Mouse (Mus musculus): ENCODE results near the gene Lgals4. TPM values are rescaled to one million over a fixed set of nuclear protein-coding genes. Genes with fewer than 3 reads are reported as not detected.

Gene Lgals4
- polyA plus RNA-seq, 1 experiment from 2014 or later = 1,462 TPM

DNA sequence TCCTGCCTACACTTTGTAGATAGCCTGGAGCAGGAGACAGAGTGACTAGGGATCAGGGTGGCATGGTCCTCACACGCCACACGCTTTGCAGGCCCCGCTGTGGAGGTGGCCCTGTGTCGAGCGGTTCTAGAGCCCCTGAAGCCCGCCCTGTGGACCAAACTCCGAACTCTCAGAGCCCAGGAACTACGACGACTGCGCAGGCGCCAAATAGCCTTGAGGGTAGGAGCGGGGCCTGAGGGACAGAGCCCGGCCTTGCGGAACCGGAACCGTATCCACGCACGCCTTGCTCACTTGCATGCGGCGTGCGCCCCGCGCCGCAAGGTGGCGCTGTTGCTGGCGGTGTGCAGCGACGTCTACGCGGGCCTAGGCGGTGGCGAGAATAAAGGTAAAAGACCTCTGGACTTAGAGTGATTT is 37.1 kb upstream of the Lgals4 start:
- WGBS = 17% methylated on average over 32 of the region's 32 CpGs
- Histone ChIP-seq H3K27ac (peak overlapping the region; percentile 6; the same call in 1 of the 2 replicates), H3K4me2 (replicated peaks) (peak overlapping the region; percentile 48), H3K27me3 (replicated peaks) (no peaks in the 10 kb centered on the region), H3K9me3 (no peaks in the 10 kb centered on the region), H3K36me3 (no peaks in the 10 kb centered on the region), H3K4me3 (replicated peaks) (0 out of 2 replicates have a peak overlapping the region, but pooled peaks have one; percentile 2), H3K9ac (peak overlapping the region; percentile 11; the same call in 1 of the 2 replicates), H3K4me1 (replicated peaks) (peaks cover 18% of the 10 kb centered on the region)
- ATAC-seq = peak; percentile 81

DNA sequence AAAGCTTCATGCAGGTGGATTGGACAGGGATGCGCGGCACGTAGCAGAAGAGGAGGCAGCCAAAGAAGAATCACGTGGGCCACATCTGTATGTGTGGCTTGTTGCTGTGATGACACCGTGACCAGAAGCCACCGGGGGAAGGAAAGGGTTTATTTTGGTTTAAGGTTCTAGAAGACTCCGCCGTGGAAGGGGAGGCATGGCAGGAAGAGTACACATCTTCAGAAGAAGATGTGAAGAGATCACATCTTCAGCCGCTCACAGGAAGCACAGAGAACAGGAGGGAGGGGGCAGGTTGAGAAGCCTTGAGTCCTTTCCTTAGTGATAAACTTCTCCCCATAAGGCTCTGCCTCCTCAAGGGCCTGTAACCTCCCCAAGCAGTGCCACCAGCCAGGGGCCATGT is 33.7 kb upstream of the Lgals4 start:
- Histone ChIP-seq H3K4me3 (replicated peaks) (no peak overlapping the region), H3K27me3 (replicated peaks) (no peaks in the 10 kb centered on the region), H3K4me1 (replicated peaks) (peaks cover 31% of the 10 kb centered on the region), H3K9me3 (no peaks in the 10 kb centered on the region), H3K9ac (no peak overlapping the region), H3K36me3 (no peaks in the 10 kb centered on the region), H3K27ac (no peak overlapping the region), H3K4me2 (replicated peaks) (no peak overlapping the region)
- no peak for ATAC-seq
- 92% methylated on average over 9 of the region's 9 CpGs for WGBS

- H3K4me2 ChIP-seq (replicated peaks) = peak overlapping the region; percentile 35; the same call in 1 of the 2 replicates
- no peaks in the 10 kb centered on the region for H3K27me3 ChIP-seq (replicated peaks)
- peaks cover 26% of the 10 kb centered on the region for H3K4me1 ChIP-seq (replicated peaks)
- H3K4me3 ChIP-seq (replicated peaks) = no peak overlapping the region
- ATAC-seq = no peak
- H3K9ac ChIP-seq = no peak overlapping the region
- no peaks in the 10 kb centered on the region for H3K9me3 ChIP-seq
- H3K36me3 ChIP-seq = no peaks in the 10 kb centered on the region
- H3K27ac ChIP-seq = peak overlapping the region; percentile 97
- whole genome bisulfite sequencing = 43% methylated on average over 3 of the region's 3 CpGs
These were observed 32.2 kb upstream of the Lgals4 start for GRCm38 (mm10) chr7:28801451-28801850.

DNA sequence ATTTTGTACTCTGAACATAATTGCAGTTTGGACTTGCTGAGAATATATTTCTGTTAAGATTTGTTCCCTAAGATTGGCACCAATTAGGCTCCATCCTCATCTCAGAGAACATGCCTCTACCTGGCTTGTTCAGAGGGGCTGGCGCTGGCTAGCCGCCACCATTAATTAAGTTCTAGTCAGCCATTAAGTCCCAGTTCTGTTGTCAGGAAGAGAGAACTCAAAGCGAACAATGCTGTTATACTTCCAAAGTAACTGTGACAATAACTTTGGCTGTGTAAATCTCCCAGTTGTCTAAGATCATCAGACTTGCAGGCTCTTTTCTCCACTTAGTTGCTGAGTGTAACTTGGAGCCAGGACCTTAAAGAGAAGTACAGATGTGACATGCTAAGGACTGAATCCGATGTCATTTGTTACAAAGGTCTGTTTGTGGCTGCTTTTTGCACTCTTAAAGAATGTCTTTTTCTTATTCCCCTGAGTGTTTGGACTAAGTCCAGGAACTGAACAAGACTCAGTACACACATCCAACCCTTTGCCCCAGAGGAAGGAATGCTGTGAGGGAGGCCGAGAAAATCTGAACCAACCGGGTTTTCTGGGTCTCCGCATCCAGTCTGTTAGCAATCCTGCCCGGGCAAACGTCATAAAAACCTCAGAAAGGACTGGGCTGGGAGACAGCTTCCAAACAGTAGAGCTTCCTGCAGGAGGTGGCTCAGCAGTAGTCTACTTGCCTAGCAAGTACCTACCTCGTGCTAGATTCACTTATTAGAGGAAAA is 31.6 kb upstream of the Lgals4 start:
- H3K4me3 ChIP-seq (replicated peaks) = no peak overlapping the region
- H3K9ac ChIP-seq = 0 out of 2 replicates have a peak overlapping the region, but pooled peaks have one; percentile 6
- H3K27ac ChIP-seq = peak overlapping the region; percentile 97

GRCm38 (mm10) chr7:28802846-28803588 is 30.6 kb upstream of the Lgals4 start:
- peak; percentile 82 for ATAC-seq
- Histone ChIP-seq H3K27ac (peak overlapping the region; percentile 97), H3K9me3 (no peaks in the 10 kb centered on the region), H3K4me3 (replicated peaks) (no peak overlapping the region), H3K9ac (peak overlapping the region; percentile 23; the same call in 1 of the 2 replicates), H3K36me3 (no peaks in the 10 kb centered on the region), H3K4me2 (replicated peaks) (peak overlapping the region; percentile 35), H3K4me1 (replicated peaks) (peaks cover 25% of the 10 kb centered on the region), H3K27me3 (replicated peaks) (no peaks in the 10 kb centered on the region)
- 12% methylated on average over 10 of the region's 10 CpGs for WGBS

More for the DNA sequence above, 31.6 kb upstream of the Lgals4 start:
- no peaks in the 10 kb centered on the region for H3K27me3 ChIP-seq (replicated peaks)
- no peaks in the 10 kb centered on the region for H3K36me3 ChIP-seq
- peak; percentile 77 for ATAC-seq
- no peaks in the 10 kb centered on the region for H3K9me3 ChIP-seq
- H3K4me1 ChIP-seq (replicated peaks) = peaks cover 19% of the 10 kb centered on the region
- WGBS = 9% methylated on average over 10 of the region's 10 CpGs
- peak overlapping the region; percentile 35 for H3K4me2 ChIP-seq (replicated peaks)

- Histone ChIP-seq H3K36me3 (no peaks in the 10 kb centered on the region), H3K9ac (peak overlapping the region; percentile 23; the same call in 1 of the 2 replicates), H3K27me3 (replicated peaks) (no peaks in the 10 kb centered on the region), H3K4me1 (replicated peaks) (peaks cover 28% of the 10 kb centered on the region), H3K4me2 (replicated peaks) (peak overlapping the region; percentile 35), H3K27ac (peak overlapping the region; percentile 97), H3K4me3 (replicated peaks) (no peak overlapping the region), H3K9me3 (no peaks in the 10 kb centered on the region)
- WGBS = 21% methylated on average over 4 of the region's 4 CpGs
- peak; percentile 31 for ATAC-seq
These were observed 29.9 kb upstream of the Lgals4 start for GRCm38 (mm10) chr7:28803756-28804155.

GRCm38 (mm10) chr7:28806869-28807268 is 26.8 kb upstream of the Lgals4 start:
- 81% methylated on average over 4 of the region's 4 CpGs for WGBS
- Histone ChIP-seq H3K27me3 (replicated peaks) (no peaks in the 10 kb centered on the region), H3K27ac (no peak overlapping the region), H3K4me1 (replicated peaks) (peaks cover 24% of the 10 kb centered on the region), H3K36me3 (no peaks in the 10 kb centered on the region), H3K4me2 (replicated peaks) (no peak overlapping the region), H3K4me3 (replicated peaks) (no peak overlapping the region), H3K9me3 (no peaks in the 10 kb centered on the region), H3K9ac (no peak overlapping the region)
- ATAC-seq = no peak

GRCm38 (mm10) chr7:28807641-28808220 is 25.9 kb upstream of the Lgals4 start:
- H3K36me3 ChIP-seq = no peaks in the 10 kb centered on the region
- no peaks in the 10 kb centered on the region for H3K27me3 ChIP-seq (replicated peaks)
- peak overlapping the region; percentile 100 for H3K27ac ChIP-seq
- peaks cover 21% of the 10 kb centered on the region for H3K4me1 ChIP-seq (replicated peaks)
- H3K9ac ChIP-seq = peak overlapping the region; percentile 90
- WGBS = 43% methylated on average over 6 of the region's 8 CpGs
- H3K4me3 ChIP-seq (replicated peaks) = peak overlapping the region; percentile 72
- peak overlapping the region; percentile 93 for H3K4me2 ChIP-seq (replicated peaks)
- no peaks in the 10 kb centered on the region for H3K9me3 ChIP-seq
- ATAC-seq = no peak

DNA sequence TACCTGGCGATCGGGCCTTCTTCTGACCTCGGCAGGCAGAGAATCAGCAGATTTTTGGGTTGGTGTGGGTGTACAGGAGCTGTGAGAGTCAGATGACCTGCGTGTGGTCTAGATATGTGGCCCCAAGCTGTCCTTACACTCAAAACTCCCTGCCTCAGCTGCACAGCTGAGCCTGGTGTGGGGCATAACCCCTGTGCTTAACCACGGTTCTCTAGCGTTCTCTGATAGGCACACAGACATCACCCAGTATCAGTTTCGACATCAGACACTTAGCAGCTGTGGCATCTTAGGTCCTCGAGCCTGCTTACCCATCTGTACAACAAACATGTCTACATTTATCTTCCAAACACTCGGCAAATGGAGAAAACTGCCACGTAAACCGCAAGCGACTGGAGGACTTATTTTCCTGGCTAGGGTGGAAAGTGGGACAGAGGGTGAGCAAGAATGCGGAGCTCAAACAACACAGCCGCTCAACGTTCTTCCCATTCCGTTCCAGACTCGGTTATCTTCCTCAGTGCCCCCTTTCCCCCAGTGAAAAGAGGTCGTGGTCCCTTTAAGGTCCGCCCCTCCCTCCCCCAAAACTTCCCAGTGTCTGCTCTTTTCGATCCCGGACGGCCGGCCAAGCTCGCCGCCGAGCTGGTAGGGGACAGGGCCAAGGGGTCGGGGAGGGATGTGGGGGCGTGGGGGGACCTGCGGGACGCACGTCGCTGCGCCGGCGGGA is 25.3 kb upstream of the Lgals4 start, which contains the start of gene Hnrnpl:
Gene Hnrnpl (plus strand): TSS at position 321 of the 721 bp plus-strand sequence.
- peak within 1 kb of the TSS; percentile 90 for H3K9ac ChIP-seq
- H3K4me2 ChIP-seq (replicated peaks) = peak within 1 kb of the TSS; percentile 93
- no peaks in the 10 kb centered on the region for H3K9me3 ChIP-seq
- no peaks in the 10 kb centered on the region for H3K36me3 ChIP-seq
- WGBS = 2% methylated on average over 35 of the region's 35 CpGs
- peak; percentile 9 for ATAC-seq
- H3K4me3 ChIP-seq (replicated peaks) = peak within 1 kb of the TSS; percentile 72
- H3K27me3 ChIP-seq (replicated peaks) = no peaks in the 10 kb centered on the region
- peak within 1 kb of the TSS; percentile 100 for H3K27ac ChIP-seq
- peaks cover 21% of the 10 kb centered on the region for H3K4me1 ChIP-seq (replicated peaks)

DNA sequence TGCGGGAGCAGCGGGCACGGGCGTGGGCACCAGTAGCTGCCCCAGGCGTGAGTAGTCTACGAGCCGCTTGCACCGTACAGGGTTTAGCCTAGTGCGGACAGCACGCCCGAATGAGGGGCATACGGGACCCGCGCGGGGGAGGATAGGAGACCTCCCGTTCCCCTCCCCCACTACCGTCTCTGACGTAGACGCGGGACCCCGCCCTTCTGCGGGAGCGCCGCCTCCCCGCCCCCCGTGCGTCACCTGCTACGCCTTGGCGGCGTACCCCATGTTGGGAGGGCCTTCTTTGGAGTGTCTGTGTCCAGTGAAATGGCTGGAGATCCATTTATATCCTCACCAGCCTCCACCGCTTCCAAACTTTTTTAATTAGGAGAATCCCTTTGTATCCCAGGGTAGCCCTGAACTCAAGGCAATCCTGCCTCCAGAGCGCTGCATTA is 24.7 kb upstream of the Lgals4 start:
- Histone ChIP-seq H3K4me3 (replicated peaks) (peak overlapping the region; percentile 72), H3K27me3 (replicated peaks) (no peaks in the 10 kb centered on the region), H3K4me2 (replicated peaks) (peak overlapping the region; percentile 93), H3K9ac (peak overlapping the region; percentile 90), H3K4me1 (replicated peaks) (peaks cover 26% of the 10 kb centered on the region), H3K27ac (peak overlapping the region; percentile 100), H3K36me3 (peaks cover 6% of the 10 kb centered on the region; the same call in 1 of the 2 replicates), H3K9me3 (no peaks in the 10 kb centered on the region)
- 1% methylated on average over 26 of the region's 32 CpGs for WGBS
- ATAC-seq = peak; percentile 74

- Histone ChIP-seq H3K4me1 (replicated peaks) (peaks cover 31% of the 10 kb centered on the region), H3K9me3 (no peaks in the 10 kb centered on the region), H3K27ac (peak overlapping the region; percentile 100), H3K36me3 (peaks cover 11% of the 10 kb centered on the region), H3K4me2 (replicated peaks) (peak overlapping the region; percentile 93), H3K27me3 (replicated peaks) (no peaks in the 10 kb centered on the region), H3K4me3 (replicated peaks) (peak overlapping the region; percentile 72), H3K9ac (peak overlapping the region; percentile 90)
- WGBS = under 1% methylated on average over 35 of the region's 35 CpGs
- ATAC-seq = peak; percentile 35
These were observed 24.1 kb upstream of the Lgals4 start for GRCm38 (mm10) chr7:28809401-28810089.

All from intestine, embryonic 15.5 days (tissue).